Mouse (Mus musculus) thymus, postnatal 4 days (tissue): Measurements from ENCODE around the gene Efna4.

Experiments
- DNase-seq: peaks from one replicate; pipeline ENCODE4 v3.0.0; 2021

The Efna4 gene

GRCm38 (mm10) chr3:89304440-89304839, 33.4 kb downstream of the Efna4 start:
- DNase-seq: no peak

GRCm38 (mm10) chr3:89300514-89300913, 37.3 kb downstream of the Efna4 start:
- DNase-seq: no peak

GRCm38 (mm10) chr3:89300071-89300470, 37.8 kb downstream of the Efna4 start:
- no peak for DNase-seq

- DNase-seq: peak; percentile 71
These were observed 38.3 kb downstream of the Efna4 start for GRCm38 (mm10) chr3:89299499-89299898.

GRCm38 (mm10) chr3:89298908-89299307, 38.9 kb downstream of the Efna4 start:
- DNase-seq: no peak

GRCm38 (mm10) chr3:89296761-89297396, 40.9 kb downstream of the Efna4 start:
- no peak for DNase-seq

- no peak for DNase-seq
These were observed 42.1 kb downstream of the Efna4 start for GRCm38 (mm10) chr3:89295685-89296230.

- DNase-seq: no peak
These were observed 43.6 kb downstream of the Efna4 start for GRCm38 (mm10) chr3:89294195-89294594.

GRCm38 (mm10) chr3:89293247-89293918, 44.4 kb downstream of the Efna4 start:
- DNase-seq: no peak

- DNase-seq: peak; percentile 51
These were observed 45.5 kb downstream of the Efna4 start for GRCm38 (mm10) chr3:89292303-89292702.

GRCm38 (mm10) chr3:89291874-89292273, 46.0 kb downstream of the Efna4 start:
- DNase-seq: no peak

GRCm38 (mm10) chr3:89288503-89288928, 49.3 kb downstream of the Efna4 start:
- no peak for DNase-seq

GRCm38 (mm10) chr3:89287286-89287685, 50.5 kb downstream of the Efna4 start:
- no peak for DNase-seq

GRCm38 (mm10) chr3:89285526-89285925, 52.3 kb downstream of the Efna4 start:
- no peak for DNase-seq

GRCm38 (mm10) chr3:89284261-89284660, 53.6 kb downstream of the Efna4 start:
- no peak for DNase-seq
